Mouse (Mus musculus) spleen, adult 2 months (tissue): ENCODE data around the gene Hand2.

ENCODE experiments used
- CTCF ChIP-seq: fragments of 200-500 bp; IDR thresholded peaks from 2 replicates; pipeline ENCODE4 v1.5.1; 2011; ENCODE audit warnings: mild to moderate bottlenecking, inconsistent platforms; ENCODE audit not compliant: insufficient read depth, insufficient read length, insufficient replicate concordance; ENCODE audit errors: extremely low read depth
- POLR2A ChIP-seq: fragments of 200-500 bp; IDR thresholded peaks from 2 replicates; pipeline ENCODE4 v1.6.1; 2011; ENCODE audit warnings: low read depth, low read length, inconsistent platforms

- no peak for TF ChIP-seq CTCF
- TF ChIP-seq POLR2A: no peak
Observed at GRCm38 (mm10) chr8:57309844-57310485, 10.8 kb upstream of the Hand2 start.
